Mouse (Mus musculus): ENCODE data around the gene Fgfr1op2.
"Not testable (repeated sequence)": the region's sequence is repeated elsewhere in the genome, so short reads cannot be mapped to it uniquely, and the experiment has no call there.

Fgfr1op2 gene

DNA sequence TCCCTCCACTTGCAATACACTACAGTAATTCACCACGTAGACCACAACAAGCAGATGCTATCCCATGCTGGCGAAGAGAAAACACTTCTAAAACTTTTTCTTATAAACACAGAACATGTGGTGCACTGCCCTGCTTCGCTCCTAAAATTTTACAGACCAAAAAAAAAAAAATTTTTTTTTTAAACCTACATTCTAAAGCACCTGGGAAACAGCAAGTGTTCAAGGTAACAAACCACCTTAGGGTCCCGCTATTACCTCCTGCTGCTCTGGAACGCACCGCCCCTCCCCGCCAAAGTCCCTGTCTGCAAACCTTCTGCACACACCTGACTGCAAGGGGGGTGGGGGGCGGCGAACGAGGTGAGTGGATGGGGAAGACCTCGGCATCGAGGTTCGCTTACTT is at the start of gene Fgfr1op2:
Fgfr1op2 (plus strand) TSS at position 301 of the 400 bp plus-strand sequence.
- DNase-seq (ENCODE audit: low read depth, low spot score): no peak

DNA sequence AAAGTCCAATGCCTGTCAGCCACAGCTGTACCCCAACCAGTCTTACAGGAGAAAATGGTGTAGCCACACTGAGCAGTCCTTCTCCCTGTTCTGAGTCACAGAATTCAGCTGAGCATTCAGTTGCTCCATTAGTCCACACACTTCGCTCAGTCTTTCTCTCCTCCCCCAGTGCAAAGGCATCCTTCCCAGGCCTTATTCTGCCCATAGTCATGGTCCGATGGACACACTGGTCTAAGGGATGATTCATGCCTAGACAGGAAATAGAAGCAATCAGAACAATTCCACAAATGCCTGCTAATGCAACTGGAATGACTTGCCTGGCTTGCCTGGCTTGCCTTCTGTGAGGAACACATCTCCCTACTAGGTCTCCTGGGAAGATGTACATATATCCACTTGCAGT is 49.5 kb upstream of the Fgfr1op2 start:
- DNase-seq (ENCODE audit: low read depth, low spot score): no peak

GRCm38 (mm10) chr6:146530363-146530762 is 46.6 kb upstream of the Fgfr1op2 start:
- DNase-seq (ENCODE audit: low read depth, low spot score): no peak

GRCm38 (mm10) chr6:146530769-146531168 is 46.2 kb upstream of the Fgfr1op2 start:
- no peak for DNase-seq (ENCODE audit: low read depth, low spot score)

- no peak for DNase-seq (ENCODE audit: low read depth, low spot score)
Observed at GRCm38 (mm10) chr6:146533146-146533545, 43.9 kb upstream of the Fgfr1op2 start.

DNA sequence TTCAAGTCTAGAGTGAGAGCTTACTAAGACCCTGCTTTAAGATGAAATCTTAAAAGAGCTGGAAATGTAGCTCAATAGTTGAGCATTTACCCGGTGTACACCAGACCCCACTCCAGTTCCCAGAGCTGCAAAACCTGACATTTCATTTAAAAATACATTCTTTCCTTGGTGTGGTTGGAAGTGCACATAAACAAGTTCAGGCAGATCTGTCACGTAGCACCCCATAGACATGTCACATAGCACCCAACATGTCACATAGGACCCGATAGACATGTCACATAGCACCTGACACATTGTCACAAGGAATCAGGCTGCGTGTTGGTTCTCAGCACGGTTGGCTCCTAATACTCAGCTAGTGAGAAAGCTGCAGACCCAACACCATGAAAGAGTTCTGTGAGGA is 41.5 kb upstream of the Fgfr1op2 start:
- DNase-seq (ENCODE audit: low read depth, low spot score): no peak

DNA sequence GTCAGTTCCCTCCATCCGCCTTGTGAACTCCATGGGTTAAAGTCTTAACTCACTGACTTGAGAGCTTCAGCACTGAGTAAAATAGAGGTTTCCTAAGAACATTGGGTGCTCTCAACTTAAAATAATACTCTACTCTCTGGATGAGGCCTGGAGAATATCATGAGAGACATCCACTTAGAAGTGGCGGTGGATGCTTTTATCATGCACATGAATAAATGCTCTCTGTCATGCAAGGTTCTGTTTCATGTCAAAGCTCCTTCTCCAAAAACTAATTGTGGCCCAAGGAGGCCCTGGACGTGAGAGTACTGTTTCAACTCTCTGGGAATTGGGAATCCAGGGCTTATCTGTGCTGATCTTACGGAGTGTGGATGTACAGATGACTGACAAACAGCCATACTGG is 39.9 kb upstream of the Fgfr1op2 start:
- DNase-seq (ENCODE audit: low read depth, low spot score): no peak

- DNase-seq (ENCODE audit: low read depth, low spot score): no peak
Observed at GRCm38 (mm10) chr6:146538071-146538470, 38.9 kb upstream of the Fgfr1op2 start.

DNA sequence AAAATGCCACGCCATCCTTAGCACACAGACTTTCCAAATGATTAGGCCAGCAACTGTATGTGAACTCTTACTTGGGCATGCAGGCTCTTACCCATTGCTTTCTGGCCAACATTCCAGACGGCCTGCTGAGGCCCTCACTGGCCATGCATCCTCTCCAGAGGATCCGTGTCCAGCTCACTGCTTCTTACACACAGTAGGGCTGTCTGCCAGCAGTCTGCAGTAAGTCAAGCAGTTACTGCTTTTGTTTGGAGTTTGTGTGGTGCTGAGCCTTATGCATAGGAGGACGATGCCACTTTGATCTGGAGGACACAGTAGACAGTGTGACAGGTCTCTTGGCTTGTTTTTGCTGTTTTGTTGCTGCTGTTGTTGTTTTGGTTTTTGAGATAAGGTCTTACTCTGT is 38.3 kb upstream of the Fgfr1op2 start:
- DNase-seq (ENCODE audit: low read depth, low spot score): no peak

- no peak for DNase-seq (ENCODE audit: low read depth, low spot score)
Observed at GRCm38 (mm10) chr6:146540386-146540785, 36.6 kb upstream of the Fgfr1op2 start.

GRCm38 (mm10) chr6:146544622-146545021 is 32.4 kb upstream of the Fgfr1op2 start:
- DNase-seq (ENCODE audit: low read depth, low spot score): no peak

- DNase-seq (ENCODE audit: low read depth, low spot score): no peak
Observed at GRCm38 (mm10) chr6:146545289-146545865, 31.6 kb upstream of the Fgfr1op2 start.

DNA sequence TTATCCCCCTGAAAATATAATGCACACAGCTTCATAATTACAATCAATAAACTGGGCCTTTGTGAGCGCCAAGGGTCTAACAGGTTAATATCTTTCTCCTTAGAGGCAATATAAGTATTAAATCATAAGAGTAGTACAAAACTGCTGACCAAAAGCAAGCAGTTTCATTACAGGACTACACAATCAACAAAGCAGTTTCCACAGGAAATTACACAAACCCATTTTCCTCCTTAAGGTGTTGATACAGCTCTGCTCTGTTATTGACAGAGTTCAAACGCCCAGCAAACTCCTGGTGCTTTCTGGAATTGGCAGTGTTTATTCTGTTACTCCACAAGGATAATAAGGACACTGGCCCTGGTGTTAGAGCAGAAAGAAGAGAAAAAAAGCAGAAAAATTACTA is 26.6 kb upstream of the Fgfr1op2 start:
- DNase-seq (ENCODE audit: low read depth, low spot score): no peak

GRCm38 (mm10) chr6:146551326-146551725 is 25.7 kb upstream of the Fgfr1op2 start:
- no peak for DNase-seq (ENCODE audit: low read depth, low spot score)

DNA sequence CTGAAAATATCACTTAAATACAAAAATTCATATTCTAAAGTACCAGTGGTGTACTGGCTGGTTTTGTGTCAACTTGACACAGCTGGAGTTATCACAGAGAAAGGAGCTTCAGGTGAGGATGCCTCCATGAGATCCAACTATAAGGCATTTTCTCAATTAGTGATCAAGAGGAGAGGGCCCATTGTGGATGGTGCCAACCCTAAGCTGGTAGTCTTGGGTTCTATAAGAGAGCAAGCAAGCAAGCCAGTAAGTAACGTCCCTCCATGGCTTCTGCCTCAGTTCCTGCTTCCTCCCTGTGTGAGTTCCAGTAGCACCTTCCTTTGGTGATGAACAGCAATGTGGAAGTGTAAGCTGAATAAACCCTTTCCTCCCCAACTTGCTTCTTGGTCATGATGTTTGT is 14.5 kb upstream of the Fgfr1op2 start:
- not testable (repeated sequence) for DNase-seq (ENCODE audit: low read depth, low spot score)

GRCm38 (mm10) chr6:146572073-146572472 is 4.9 kb upstream of the Fgfr1op2 start:
- DNase-seq (ENCODE audit: low read depth, low spot score): no peak

DNA sequence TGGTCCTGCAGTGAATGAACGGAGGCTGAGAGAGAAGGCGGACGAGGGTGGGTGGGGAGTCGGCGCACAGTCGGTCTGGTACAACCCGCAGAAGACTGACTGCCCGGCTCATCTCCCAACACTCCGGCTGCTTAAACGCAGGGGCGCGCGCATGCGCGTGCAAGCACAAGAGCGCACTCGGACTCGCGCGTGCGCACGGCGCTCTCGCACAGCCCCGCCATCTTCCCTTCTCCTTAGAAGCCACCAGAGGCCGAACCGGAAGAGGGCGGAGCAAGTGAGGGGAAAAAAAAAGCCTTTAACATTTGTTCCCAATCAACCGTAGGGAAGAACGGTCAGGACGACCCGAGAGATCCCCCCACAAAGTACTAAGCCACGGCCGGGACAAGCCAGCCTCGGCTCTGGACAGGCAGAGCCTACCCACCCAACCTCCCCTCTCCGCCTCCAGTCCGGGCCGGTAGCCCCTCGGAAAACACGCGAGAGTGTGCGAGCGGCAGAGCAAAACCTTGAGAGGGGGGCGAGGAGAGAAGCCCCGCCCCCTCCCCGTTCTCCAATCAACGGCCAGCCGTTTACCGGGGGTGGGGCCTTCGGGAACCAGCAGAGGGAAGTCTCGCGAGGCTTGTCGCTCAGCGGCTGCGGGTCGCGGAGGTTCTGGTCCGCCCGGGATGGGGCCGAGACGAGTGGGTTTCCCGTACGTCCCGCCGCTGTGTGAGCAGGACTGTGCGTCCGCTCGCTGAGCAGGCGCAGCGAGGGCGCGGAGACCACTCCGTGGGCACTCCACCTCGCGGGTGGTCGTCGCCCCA is 507 bp downstream of the Fgfr1op2 start, which contains the start of gene Ints13:
Ints13 (minus strand) TSS at position 526 of the 800 bp plus-strand sequence.
- DNase-seq (ENCODE audit: low read depth, low spot score): peak; percentile 95

GRCm38 (mm10) chr6:146578111-146578531 is 1.1 kb downstream of the Fgfr1op2 start:
- peak; percentile 53 for DNase-seq (ENCODE audit: low read depth, low spot score)

DNA sequence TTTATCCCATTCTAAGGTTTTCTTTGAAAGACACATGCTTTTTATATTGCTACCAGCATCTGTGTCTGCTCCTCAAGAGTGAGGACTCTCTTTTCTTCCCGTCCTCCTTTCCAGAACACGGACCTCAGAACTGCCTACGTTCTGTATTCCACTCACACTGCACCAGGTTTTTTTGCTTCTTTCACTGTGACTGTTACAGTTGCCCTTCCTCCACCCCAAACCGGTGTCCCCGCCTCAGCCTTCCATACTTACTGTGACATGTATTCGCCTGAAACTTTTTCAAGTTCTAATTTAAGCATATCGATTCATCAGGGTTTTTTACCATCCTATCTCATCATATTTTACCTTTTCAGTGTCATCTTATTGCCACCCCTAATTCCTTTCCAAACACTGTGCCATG is 1.6 kb downstream of the Fgfr1op2 start:
- DNase-seq (ENCODE audit: low read depth, low spot score): peak; percentile 36

DNA sequence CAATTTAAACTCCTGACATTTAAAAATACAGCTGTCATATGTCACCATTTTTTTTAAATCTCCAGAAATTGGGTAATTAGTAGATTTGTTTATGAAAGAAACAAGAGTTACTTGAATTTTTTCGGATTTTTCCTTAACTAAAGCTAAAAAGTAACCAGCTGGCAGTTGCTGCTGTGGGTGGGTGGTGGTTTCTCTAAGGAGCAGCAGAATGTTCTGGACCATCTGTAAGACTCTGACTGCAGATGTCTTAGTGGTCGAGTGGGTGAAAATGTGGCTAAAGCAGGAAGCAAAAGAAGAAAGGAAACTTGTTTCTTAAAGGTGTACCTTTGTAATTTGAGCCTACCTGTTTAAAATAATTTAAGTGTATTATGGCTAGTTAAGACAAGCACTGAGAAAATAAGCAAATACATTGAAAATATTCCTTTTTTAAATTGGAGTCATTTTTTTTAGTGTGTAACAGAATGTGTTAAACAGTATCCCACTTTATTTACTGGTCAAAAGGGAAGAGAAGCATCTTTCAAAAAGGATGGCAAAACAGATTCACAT is 3.5 kb downstream of the Fgfr1op2 start:
- no peak for DNase-seq (ENCODE audit: low read depth, low spot score)

DNA sequence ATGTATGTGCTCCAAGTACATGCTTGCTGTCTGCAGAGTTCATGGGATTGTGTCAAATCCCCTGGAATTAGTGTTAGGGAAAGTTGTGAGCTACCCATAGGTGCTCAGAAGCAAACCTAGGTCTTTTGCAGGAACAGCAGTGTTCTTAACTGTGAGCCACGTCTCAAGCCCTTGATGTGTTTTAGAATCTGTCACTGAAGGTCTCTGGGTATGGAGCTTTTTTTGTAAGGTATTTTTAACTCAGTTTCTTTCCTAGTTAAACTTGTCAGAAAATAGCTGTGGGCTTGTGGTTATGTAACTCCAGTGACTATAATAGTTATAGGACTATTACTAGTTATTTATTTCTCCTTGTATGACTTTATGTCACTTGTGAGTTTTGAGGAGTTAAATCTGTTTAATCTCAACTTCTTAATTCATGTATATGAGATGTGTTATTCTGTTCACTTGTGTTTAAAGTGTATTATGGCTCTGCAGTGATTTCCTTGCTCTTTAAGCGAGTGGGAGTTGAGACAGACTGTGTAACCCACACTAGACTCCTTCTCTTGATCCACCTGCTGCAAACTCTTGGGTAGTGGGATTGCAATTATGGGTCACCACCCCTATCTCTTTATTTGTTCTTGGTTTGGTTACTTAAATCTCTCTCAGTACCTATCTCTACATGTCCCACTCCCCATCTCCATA is 6.5 kb downstream of the Fgfr1op2 start:
- no peak for DNase-seq (ENCODE audit: low read depth, low spot score)

GRCm38 (mm10) chr6:146585134-146585533 is 8.1 kb downstream of the Fgfr1op2 start:
- DNase-seq (ENCODE audit: low read depth, low spot score): no peak

Measured in c-Kit-negative CD71-positive TER-119-positive erythroid progenitor cells, embryonic 14.5 days (primary cell).